Mouse (Mus musculus) CH12.LX (cell line): ENCODE measurements around the gene Anapc15-ps. TPM values are rescaled to one million over a fixed set of nuclear protein-coding genes. Genes with fewer than 3 reads are reported as not detected.

Experiments used
- DNase-seq: peaks from one replicate; pipeline ENCODE4 v3.0.0-alpha.2; 2013; ENCODE audit errors: extremely low read depth
- H3K27ac ChIP-seq: 2 replicates; pipeline ENCODE4 v1.5.1; 2012; ENCODE audit warnings: low read depth, mild to moderate bottlenecking, control low read depth, moderate library complexity; ENCODE audit not compliant: insufficient read depth
- H3K27me3 ChIP-seq: replicated peaks from 2 replicates; pipeline ENCODE3; 2012; ENCODE audit warnings: inconsistent platforms
- H3K36me3 ChIP-seq, 2 experiments: replicated peaks in 1 of 2; 2 replicates each; pipeline versions ENCODE3 to v1.6.1; 2012; ENCODE audit warnings: inconsistent platforms in 1 of 2, low read length in 1 of 2, mild to moderate bottlenecking in 1 of 2, mixed read lengths in 1 of 2, moderate library complexity in 1 of 2; ENCODE audit not compliant: control insufficient read depth in 1 of 2, insufficient read depth in 1 of 2
- H3K4me1 ChIP-seq, 2 experiments: 2 replicates each; pipeline ENCODE4 v1.6.1; 2012; ENCODE audit warnings: inconsistent platforms in 1 of 2, moderate library complexity in 1 of 2; ENCODE audit not compliant: insufficient read depth in 2 of 2, control insufficient read depth in 1 of 2
- H3K4me2 ChIP-seq: 2 replicates; pipeline ENCODE4 v1.6.1; 2012; ENCODE audit warnings: low read depth, mild to moderate bottlenecking, control low read depth; ENCODE audit not compliant: poor library complexity, insufficient read depth, severe bottlenecking
- H3K4me3 ChIP-seq, 3 experiments: fragments of 150-350 bp in 1 of 3; sonication (generic) in 1 of 3; replicated peaks in 1 of 3; 2 replicates each; pipeline versions ENCODE3 to v1.5.1; 2011 to 2012; ENCODE audit warnings: low read depth in 2 of 3, low read length in 2 of 3, mild to moderate bottlenecking in 2 of 3, moderate library complexity in 2 of 3, control low read depth in 1 of 3, improper control_type of control experiment in 1 of 3, inconsistent platforms in 1 of 3, mixed read lengths in 1 of 3; ENCODE audit not compliant: poor library complexity in 1 of 3
- H3K79me2 ChIP-seq: replicated peaks from 2 replicates; pipeline ENCODE4 v1.6.1; 2012; ENCODE audit warnings: mild to moderate bottlenecking, moderate library complexity; ENCODE audit not compliant: control insufficient read depth, poor library complexity, insufficient read depth, severe bottlenecking; ENCODE audit errors: extremely low read depth
- H3K9ac ChIP-seq: 2 replicates; pipeline ENCODE4 v1.6.1; 2012; ENCODE audit warnings: low read depth, mild to moderate bottlenecking, control low read depth, moderate library complexity; ENCODE audit not compliant: insufficient read depth
- H3K9me3 ChIP-seq: replicated peaks from 2 replicates; pipeline ENCODE3; 2012; ENCODE audit warnings: low read length, inconsistent platforms, mixed read lengths
- BHLHE40 ChIP-seq: IDR thresholded peaks from 2 replicates; pipeline ENCODE4 v1.6.1; 2011; ENCODE audit warnings: mild to moderate bottlenecking, low read depth, low read length, improper control_type of control experiment
- CHD1 ChIP-seq: IDR thresholded peaks from 2 replicates; pipeline ENCODE4 v1.6.1; 2012; ENCODE audit warnings: low read depth, low read length, improper control_type of control experiment, inconsistent platforms
- CHD2 ChIP-seq: IDR thresholded peaks from 2 replicates; pipeline ENCODE4 v1.6.1; 2011; ENCODE audit warnings: low read length, improper control_type of control experiment
- ELF1 ChIP-seq: IDR thresholded peaks from 2 replicates; pipeline ENCODE4 v1.6.1; 2014; ENCODE audit warnings: low read depth, mild to moderate bottlenecking, inconsistent platforms, low read length, improper control_type of control experiment
- EP300 ChIP-seq: IDR thresholded peaks from 2 replicates; pipeline ENCODE4 v1.6.1; 2011; ENCODE audit warnings: low read length, improper control_type of control experiment
- ETS1 ChIP-seq: conservative IDR thresholded peaks from 2 replicates; pipeline ENCODE4 v1.6.1; 2012; ENCODE audit warnings: low read depth, mild to moderate bottlenecking, inconsistent platforms, low read length, improper control_type of control experiment, moderate library complexity
- GABPA ChIP-seq: IDR thresholded peaks from 2 replicates; pipeline ENCODE4 v1.6.1; 2012; ENCODE audit warnings: low read depth, low read length, improper control_type of control experiment, inconsistent platforms; ENCODE audit not compliant: insufficient replicate concordance
- IRF4 ChIP-seq: IDR thresholded peaks from 2 replicates; pipeline ENCODE4 v1.6.1; 2014; ENCODE audit warnings: low read depth, mild to moderate bottlenecking, inconsistent platforms, low read length, improper control_type of control experiment
- MAFK ChIP-seq: IDR thresholded peaks from 2 replicates; pipeline ENCODE4 v1.6.1; 2011; ENCODE audit warnings: low read length, improper control_type of control experiment; ENCODE audit not compliant: insufficient replicate concordance
- MAX ChIP-seq: IDR thresholded peaks from 2 replicates; pipeline ENCODE4 v1.6.1; 2011; ENCODE audit warnings: low read length, improper control_type of control experiment
- MAZ ChIP-seq: IDR thresholded peaks from 2 replicates; pipeline ENCODE4 v1.6.1; 2012; ENCODE audit warnings: low read depth, mild to moderate bottlenecking, inconsistent platforms, low read length, improper control_type of control experiment, moderate library complexity
- MEF2A ChIP-seq: IDR thresholded peaks from 2 replicates; pipeline ENCODE4 v1.6.1; 2014; ENCODE audit warnings: low read depth, mild to moderate bottlenecking, inconsistent platforms, low read length, improper control_type of control experiment, borderline replicate concordance
- MXI1 ChIP-seq: IDR thresholded peaks from 2 replicates; pipeline ENCODE4 v1.6.1; 2011; ENCODE audit warnings: mild to moderate bottlenecking, low read depth, low read length, improper control_type of control experiment
- MYC ChIP-seq: IDR thresholded peaks from 2 replicates; pipeline ENCODE4 v1.6.1; 2011; ENCODE audit warnings: low read depth, mild to moderate bottlenecking, improper control_type of control experiment, low read length
- PAX5 ChIP-seq: IDR thresholded peaks from 2 replicates; pipeline ENCODE4 v1.6.1; 2012; ENCODE audit warnings: low read length, inconsistent platforms, mixed read lengths
- RAD21 ChIP-seq: IDR thresholded peaks from 2 replicates; pipeline ENCODE4 v1.6.1; 2011; ENCODE audit warnings: low read depth, mild to moderate bottlenecking, low read length, improper control_type of control experiment, moderate library complexity
- SIN3A ChIP-seq: IDR thresholded peaks from 2 replicates; pipeline ENCODE4 v1.6.1; 2012; ENCODE audit warnings: low read length, improper control_type of control experiment, inconsistent platforms
- TBP ChIP-seq: conservative IDR thresholded peaks from 2 replicates; pipeline ENCODE4 v1.6.1; 2011; ENCODE audit warnings: low read depth, low read length, improper control_type of control experiment
- TCF12 ChIP-seq: IDR thresholded peaks from 2 replicates; pipeline ENCODE4 v1.6.1; 2014; ENCODE audit warnings: low read depth, mild to moderate bottlenecking, inconsistent platforms, low read length, improper control_type of control experiment
- UBTF ChIP-seq: IDR thresholded peaks from 2 replicates; pipeline ENCODE4 v1.6.1; 2012; ENCODE audit warnings: low read depth, mild to moderate bottlenecking, inconsistent platforms, low read length, improper control_type of control experiment, moderate library complexity
- USF1 ChIP-seq: IDR thresholded peaks from 2 replicates; pipeline ENCODE4 v1.6.1; 2014; ENCODE audit warnings: low read depth, mild to moderate bottlenecking, inconsistent platforms, low read length, improper control_type of control experiment
- ZMIZ1 ChIP-seq: IDR thresholded peaks from 2 replicates; pipeline ENCODE4 v1.6.1; 2012; ENCODE audit warnings: low read depth, mild to moderate bottlenecking, inconsistent platforms, low read length, improper control_type of control experiment
- ZNF384 ChIP-seq: IDR thresholded peaks from 2 replicates; pipeline ENCODE4 v1.6.1; 2012; ENCODE audit warnings: low read depth, low read length, improper control_type of control experiment, inconsistent platforms
- dilution Hi-C: fragments of 300-500 bp; cut with MboI; formaldehyde crosslinking; loops from 2 replicates; pipeline ENCODE4 v1.14.3; 2020; ENCODE audit warnings: low sequenced_read_pairs; ENCODE audit not compliant: extremely low pct_unique_long_range_greater_than_20kb, extremely low pct_ligation_motif_present
- in situ Hi-C: fragments of 300-500 bp; cut with MboI; formaldehyde crosslinking; loops from 3 replicates; pipeline ENCODE4 v1.14.3; 2019; ENCODE audit warnings: low sequenced_read_pairs, low pct_ligation_motif_present, low pct_unique_long_range_greater_than_20kb, mixed read lengths
- polyA plus RNA-seq: library from polyadenylated mRNA; unstranded; fragments of >175 nt; gene quantifications from 2 replicates; pipeline ENCODE4 v1.2.1, GENCODE M21; 2012; ENCODE audit warnings: low read depth; ENCODE audit not compliant: insufficient read length
- total RNA-seq, 2 experiments: library from RNA; depleted of rRNA; stranded (reverse); fragments of 300-350 nt in 1 of 2; fragments of >200 nt in 1 of 2; gene quantifications; 2 replicates each; pipeline ENCODE4 v1.2.3; 2012 to 2014

Anapc15-ps gene
- 0.63 TPM in 1 of 2 replicates, not detected in the other for total RNA-seq (2012; rRNA removed)
- total RNA-seq (2014; rRNA removed) = 2.8 and 5.3 TPM in 2 replicates
- 1.1 TPM in 1 of 2 replicates, not detected in the other for polyA plus RNA-seq

DNA sequence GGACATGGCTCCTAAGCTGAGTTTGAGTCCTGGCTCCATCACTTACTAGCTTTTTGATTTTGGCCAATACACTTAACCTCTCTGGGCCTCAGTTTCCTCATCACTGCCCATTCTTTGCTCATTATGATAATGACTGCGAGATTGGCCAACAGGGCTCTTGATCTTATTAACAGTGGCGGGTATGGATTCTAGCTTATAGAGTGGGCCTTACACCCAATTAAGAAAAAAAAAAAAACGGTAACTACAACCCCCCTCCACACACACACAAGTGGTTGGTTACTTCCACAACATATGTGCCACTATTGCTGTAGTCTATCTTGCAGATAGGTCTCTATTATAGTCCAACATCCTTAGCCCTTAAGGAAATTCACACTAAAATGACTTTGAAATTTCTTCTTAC lies at the start of gene Anapc15-ps:
Anapc15-ps (minus strand) TSS at position 101 of the 400 bp plus-strand sequence.
- dilution Hi-C loops (no loop called here), in situ Hi-C loops (no loop called here)
- Histone ChIP-seq H3K27ac (no peak within 1 kb of the TSS), H3K4me1 (peaks cover 0 to 9% of the 10 kb centered on the region in 2 experiments; a peak in 2 of 4 replicates), H3K4me2 (no peak within 1 kb of the TSS), H3K4me3 (no peak within 1 kb of the TSS), H3K27me3 (no peaks in the 10 kb centered on the region), H3K79me2 (no peaks in the 10 kb centered on the region), H3K36me3 (no peaks in the 10 kb centered on the region), H3K9ac (no peak within 1 kb of the TSS), H3K9me3 (peaks cover 2% of the 10 kb centered on the region)
- TF ChIP-seq IRF4 (no peak), CHD1 (no peak), MAFK (no peak), TBP (no peak), BHLHE40 (no peak), ZMIZ1 (no peak)
- no peak for DNase-seq

DNA sequence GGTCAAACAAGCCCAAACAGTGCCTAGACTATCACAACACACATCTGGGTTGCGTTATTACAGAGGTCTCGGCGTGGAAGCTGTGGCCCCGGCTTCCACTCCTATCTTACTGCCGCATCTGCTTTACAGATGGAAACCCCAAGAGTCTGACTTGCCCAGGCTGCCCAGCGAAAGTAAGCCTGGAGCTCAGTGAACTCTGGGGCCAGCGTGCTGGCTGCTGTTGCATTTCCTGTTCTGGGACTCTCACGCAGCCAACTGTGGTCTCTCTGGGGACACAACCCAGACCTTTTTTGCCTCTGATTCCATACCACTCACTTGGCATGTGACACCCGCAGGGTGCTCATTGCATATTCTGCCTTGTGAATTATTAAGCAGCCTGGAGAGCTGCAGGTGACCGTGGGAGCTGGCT lies 49.0 kb upstream of the Anapc15-ps start:
- Histone ChIP-seq H3K4me1 (peaks cover 11 to 17% of the 10 kb centered on the region in 2 experiments), H3K27ac (no peak overlapping the region), H3K9ac (no peak overlapping the region), H3K4me2 (peak overlapping the region; percentile 43), H3K79me2 (no peaks in the 10 kb centered on the region)
- dilution Hi-C loops (no loop called here), in situ Hi-C loops (no loop called here)
- DNase-seq = peak; percentile 87
- TF ChIP-seq MAX (0 out of 2 replicates have a peak, but pooled peaks have one; percentile 56), SIN3A (no peak), TCF12 (peak; percentile 78), ZMIZ1 (no peak), CHD2 (peak; percentile 36; the same call in 1 of the 2 replicates), MXI1 (peak; percentile 63; the same call in 1 of the 2 replicates), RAD21 (no peak; the same call in 1 of the 2 replicates), IRF4 (peak; percentile 54; the same call in 1 of the 2 replicates), MEF2A (peak; percentile 67), MAZ (0 out of 2 replicates have a peak, but pooled peaks have one; percentile 26), USF1 (peak; percentile 12; the same call in 1 of the 2 replicates), EP300 (peak; percentile 67), ZNF384 (no peak), MYC (peak; percentile 17; the same call in 1 of the 2 replicates), CHD1 (no peak), UBTF (peak; percentile 63; the same call in 1 of the 2 replicates), MAFK (0 out of 2 replicates have a peak, but pooled peaks have one; percentile 18), TBP (no peak; the same call in 1 of the 2 replicates), BHLHE40 (peak; percentile 96), ETS1 (peak; percentile 87), ELF1 (peak; percentile 39; the same call in 1 of the 2 replicates), GABPA (no peak), PAX5 (no peak)
- TF ChIP-seq, all 38 proteins: peak for 15
- Histone ChIP-seq H3K27me3 (no peaks in the 10 kb centered on the region), H3K36me3 (no peaks in the 10 kb centered on the region), H3K9me3 (no peaks in the 10 kb centered on the region), H3K4me3 (peak overlapping the region in 1 of 3 experiments; percentile 14)
